Mouse (Mus musculus) mature B cell (primary cell): ENCODE data around the gene Col5a1.

Source experiments
- in situ Hi-C: fragments of 300-500 bp; cut with MboI; formaldehyde crosslinking; loops from 2 replicates; pipeline ENCODE4 v1.14.3; 2019

Gene Col5a1

GRCm38 (mm10) chr2:28086112-28086511, 199.9 kb downstream of the Col5a1 start:
- in situ Hi-C loops: no loop called here

DNA sequence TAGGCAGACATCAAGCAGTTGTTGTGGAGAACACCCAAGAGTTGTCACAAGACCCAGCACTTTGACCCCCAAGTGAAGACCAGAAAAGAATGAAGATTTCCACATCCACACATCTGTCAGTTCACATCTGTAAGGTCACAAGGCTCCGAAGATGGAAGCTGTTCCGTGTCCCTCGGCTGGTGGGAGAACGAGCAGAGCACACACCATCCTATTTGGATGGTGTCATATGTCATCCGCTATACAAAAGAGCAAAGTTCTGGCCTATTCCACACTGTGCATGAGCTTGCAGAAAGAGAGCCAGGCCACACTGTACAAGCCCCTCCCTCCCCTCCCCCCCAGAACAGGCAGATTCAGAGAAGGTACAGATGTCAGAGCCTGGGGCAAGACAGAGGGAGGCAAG, 202.9 kb downstream of the Col5a1 start:
- in situ Hi-C loops: no loop called here
